Mouse (Mus musculus) hindbrain, postnatal 0 days (tissue): ENCODE measurements around the gene Fam222b. TPM values are rescaled to one million over a fixed set of nuclear protein-coding genes. Genes with fewer than 3 reads are reported as not detected.
"Not testable (repeated sequence)": the region's sequence is repeated elsewhere in the genome, so short reads cannot be mapped to it uniquely, and the experiment has no call there.

ENCODE experiments used
- ATAC-seq: fragments of 200-750 bp; cut with Nextera tagmentation; 2 replicates; pipeline ENCODE4 v1.8.0; 2017; ENCODE audit warnings: mild to moderate bottlenecking, moderate TSS enrichment, moderate library complexity
- DNase-seq: peaks from one replicate; pipeline ENCODE4 v3.0.0-alpha.2; 2015; ENCODE audit warnings: low spot score
- H3K27ac ChIP-seq: fragments of 300-500 bp; sonication (generic); 2 replicates; pipeline ENCODE4 v1.5.1; 2014; ENCODE audit warnings: mild to moderate bottlenecking
- H3K27me3 ChIP-seq: fragments of 300-500 bp; sonication (generic); 2 replicates; pipeline ENCODE4 v1.6.1; 2014; ENCODE audit warnings: low read length, mixed read lengths; ENCODE audit not compliant: insufficient read depth
- H3K36me3 ChIP-seq: fragments of 300-500 bp; sonication (generic); 2 replicates; pipeline ENCODE4 v1.6.1; 2014; ENCODE audit warnings: low read length, mixed read lengths; ENCODE audit not compliant: insufficient read depth
- H3K4me1 ChIP-seq: fragments of 300-500 bp; sonication (generic); 2 replicates; pipeline ENCODE4 v1.6.1; 2014; ENCODE audit warnings: antibody characterized with exemption, low read length, mixed read lengths; ENCODE audit not compliant: insufficient read depth
- H3K4me2 ChIP-seq: fragments of 300-500 bp; sonication (generic); 2 replicates; pipeline ENCODE4 v1.6.1; 2014; ENCODE audit warnings: low read depth, mild to moderate bottlenecking, low read length, moderate library complexity, mixed read lengths
- H3K4me3 ChIP-seq: fragments of 300-500 bp; sonication (generic); 2 replicates; pipeline ENCODE4 v1.5.1; 2014; ENCODE audit warnings: low read length
- H3K9ac ChIP-seq: fragments of 300-500 bp; sonication (generic); replicated peaks from 2 replicates; pipeline ENCODE4 v1.6.1; 2014; ENCODE audit warnings: mild to moderate bottlenecking, low read length, moderate library complexity, mixed read lengths
- H3K9me3 ChIP-seq: fragments of 300-500 bp; sonication (generic); 2 replicates; pipeline ENCODE4 v1.6.1; 2016; ENCODE audit warnings: low read length, mixed read lengths
- CTCF ChIP-seq: IDR thresholded peaks from 2 replicates; pipeline ENCODE4 v1.5.1; 2016; ENCODE audit warnings: antibody characterized with exemption, control low read depth, low read depth
- WGBS: fragments of 180-500 bp; shearing (Covaris S2); extraction: QIAGEN DNeasy Blood & Tissue Kit; methylation state at CpG from one replicate; pipeline ENCODE4 v1.1.7; 2014; 5-methylcytosine and 5-hydroxymethylcytosine counted together
- polyA plus RNA-seq: library from polyadenylated mRNA; unstranded; fragments of >200 nt; fragmentation: Nextera tagmentation; extraction: Ambion mirVana; gene quantifications from 2 replicates; pipeline ENCODE4 v1.2.1, GENCODE M21; 2015
- total RNA-seq: library from RNA; depleted of rRNA; stranded (reverse); fragments of >200 nt; gene quantifications from 2 replicates; pipeline ENCODE4 v1.2.3, GENCODE M21; 2014

The Fam222b gene
- total and polyA plus RNA-seq, 2 experiments from 2014 or later: 22.9 to 32.6 TPM

GRCm38 (mm10) chr11:78181830-78182357 lies 87.4 kb downstream of the Fam222b start:
- WGBS: 46% methylated on average over 2 of the region's 2 CpGs
- H3K4me1 ChIP-seq: peaks cover 17% of the 10 kb centered on the region

GRCm38 (mm10) chr11:78182450-78182849 lies 88.0 kb downstream of the Fam222b start:
- ATAC-seq (no peak), DNase-seq (no peak)
- WGBS: 9% methylated on average over 7 of the region's 7 CpGs
- peaks cover 22% of the 10 kb centered on the region for H3K36me3 ChIP-seq
- H3K27ac ChIP-seq: peak overlapping the region; percentile 95; the same call in 1 of the 2 replicates
- no peak for TF ChIP-seq CTCF
- peak overlapping the region; percentile 77 for H3K4me3 ChIP-seq
- H3K4me2 ChIP-seq: peak overlapping the region; percentile 70
- no peaks in the 10 kb centered on the region for H3K27me3 ChIP-seq
- peaks cover 17% of the 10 kb centered on the region for H3K4me1 ChIP-seq
- H3K9ac ChIP-seq: peak overlapping the region; percentile 75
- H3K9me3 ChIP-seq: no peaks in the 10 kb centered on the region

More at GRCm38 (mm10) chr11:78181830-78182357, 87.4 kb downstream of the Fam222b start:
- H3K9ac ChIP-seq: peak overlapping the region; percentile 75
- H3K27me3 ChIP-seq: no peaks in the 10 kb centered on the region
- H3K4me3 ChIP-seq: peak overlapping the region; percentile 77
- H3K4me2 ChIP-seq: peak overlapping the region; percentile 70
- no peaks in the 10 kb centered on the region for H3K9me3 ChIP-seq
- no peak for DNase-seq
- ATAC-seq: no peak
- peaks cover 22% of the 10 kb centered on the region for H3K36me3 ChIP-seq
- no peak overlapping the region for H3K27ac ChIP-seq
- no peak for TF ChIP-seq CTCF

- no peaks in the 10 kb centered on the region for H3K9me3 ChIP-seq
Measured at GRCm38 (mm10) chr11:78182961-78183844, 88.7 kb downstream of the Fam222b start, which contains the start of gene Rpl23a. Rpl23a (minus strand) TSS chr11:78183584.

GRCm38 (mm10) chr11:78183884-78184514 lies 89.5 kb downstream of the Fam222b start:
- WGBS: 46% methylated on average over 10 of the region's 10 CpGs
- Histone ChIP-seq H3K4me3 (peak overlapping the region; percentile 77), H3K9ac (no peak overlapping the region), H3K36me3 (peaks cover 22% of the 10 kb centered on the region), H3K27me3 (no peaks in the 10 kb centered on the region), H3K4me2 (peak overlapping the region; percentile 70), H3K4me1 (peaks cover 11% of the 10 kb centered on the region), H3K27ac (0 out of 2 replicates have a peak overlapping the region, but pooled peaks have one; percentile 16), H3K9me3 (no peaks in the 10 kb centered on the region)
- TF ChIP-seq CTCF: no peak
- ATAC-seq (no peak), DNase-seq (no peak)

More at GRCm38 (mm10) chr11:78182961-78183844, 88.7 kb downstream of the Fam222b start, which contains the start of gene Rpl23a:
- H3K27ac ChIP-seq: peak within 1 kb of the TSS; percentile 95
- TF ChIP-seq CTCF: peak; percentile 66
- WGBS: under 1% methylated on average over 38 of the region's 38 CpGs
- peaks cover 17% of the 10 kb centered on the region for H3K4me1 ChIP-seq
- H3K9ac ChIP-seq: peak within 1 kb of the TSS; percentile 75
- peak within 1 kb of the TSS; percentile 70 for H3K4me2 ChIP-seq
- H3K36me3 ChIP-seq: peaks cover 22% of the 10 kb centered on the region
- ATAC-seq: peak; percentile 91
- peak; percentile 98 for DNase-seq
- peak within 1 kb of the TSS; percentile 77 for H3K4me3 ChIP-seq
- no peaks in the 10 kb centered on the region for H3K27me3 ChIP-seq

GRCm38 (mm10) chr11:78184702-78185101 lies 90.2 kb downstream of the Fam222b start:
- Histone ChIP-seq H3K4me1 (peaks cover 11% of the 10 kb centered on the region), H3K36me3 (peaks cover 18% of the 10 kb centered on the region)
- not testable (repeated sequence) for H3K9me3 ChIP-seq, ATAC-seq, H3K27ac ChIP-seq, DNase-seq, H3K27me3 ChIP-seq, H3K4me2 ChIP-seq, H3K9ac ChIP-seq, H3K4me3 ChIP-seq
- WGBS: 92% methylated on average over 6 of the region's 6 CpGs
